Mouse (Mus musculus) adrenal gland, postnatal 0 days (tissue): Measurements from ENCODE around the gene Gpr37l1. TPM values are rescaled to one million over a fixed set of nuclear protein-coding genes. Genes with fewer than 3 reads are reported as not detected.

Source experiments
- polyA plus RNA-seq: library from polyadenylated mRNA; unstranded; fragments of >200 nt; fragmentation: Nextera tagmentation; extraction: Ambion mirVana; gene quantifications from 2 replicates; pipeline ENCODE4 v1.2.1, GENCODE M21; 2015

The Gpr37l1 gene
- polyA plus RNA-seq = 0.91 and 1.8 TPM in 2 replicates

DNA sequence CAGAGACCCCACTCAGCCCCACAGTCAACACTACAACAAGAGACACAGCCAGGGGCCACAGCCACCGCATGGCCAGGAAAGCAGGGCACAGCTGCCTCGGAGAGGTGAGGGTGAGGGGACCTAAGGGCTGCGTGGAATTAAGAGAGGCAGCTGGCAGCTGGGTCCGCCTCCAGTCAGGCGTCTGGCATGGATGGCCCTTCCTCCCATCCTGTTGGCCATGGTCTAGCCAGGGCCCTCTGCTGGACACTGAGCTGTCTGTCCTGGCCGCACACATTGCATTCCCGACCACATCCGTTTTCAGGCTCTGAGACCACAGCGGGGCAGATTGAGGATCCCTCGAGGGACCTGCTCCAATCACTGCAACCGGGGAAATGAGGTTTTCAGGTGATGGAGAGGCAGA, at the start of gene Gpr37l1:
Gpr37l1 (minus strand) TSS at position 247 of the 400 bp plus-strand sequence.

GRCm38 (mm10) chr1:135146077-135146945, 21.2 kb downstream of the Gpr37l1 start, which contains the start of gene Arl8a:
Arl8a (plus strand) TSS chr1:135146824.

DNA sequence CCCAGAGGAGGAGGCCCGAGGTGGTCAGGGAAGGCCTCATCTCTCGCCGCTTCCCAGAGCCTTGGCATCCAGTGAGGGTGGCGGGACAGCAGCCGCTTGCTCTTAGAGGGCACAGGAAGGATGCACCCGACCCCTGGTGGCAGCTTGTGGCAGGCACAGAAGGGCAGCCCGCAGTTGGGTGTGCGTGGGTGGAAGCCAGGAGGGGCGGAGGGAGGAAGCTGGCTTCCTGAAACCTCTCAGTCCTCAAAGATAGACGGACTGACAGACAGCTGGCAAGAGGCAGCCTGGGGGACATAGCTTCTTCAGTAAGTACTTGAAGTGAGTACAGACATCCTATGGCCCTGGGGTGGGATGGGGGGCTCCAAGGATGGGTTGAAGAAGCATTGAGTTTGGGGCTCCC, 35.0 kb downstream of the Gpr37l1 start, which contains the start of gene Ptpn7:
Ptpn7 (plus strand) TSS at position 228 of the 400 bp plus-strand sequence.

Other genes with a start within 250 kb of the Gpr37l1 start
- 4.2 and 5.9 TPM in 2 replicates for gene Ppp1r12b, start 211.7 kb downstream of the Gpr37l1 start, polyA plus RNA-seq
- gene Ube2t, start 205.1 kb downstream of the Gpr37l1 start, polyA plus RNA-seq = 22.9 and 27.6 TPM in 2 replicates
- 0.37 and 0.38 TPM in 2 replicates for gene Lgr6, start 62.4 kb downstream of the Gpr37l1 start, polyA plus RNA-seq
- gene Ptpn7, start 35.0 kb downstream of the Gpr37l1 start, polyA plus RNA-seq = 0.71 and 1.9 TPM in 2 replicates
- gene Arl8a, start 20.9 kb downstream of the Gpr37l1 start, polyA plus RNA-seq = 66.8 and 98.3 TPM in 2 replicates
- gene Elf3, start 90.9 kb upstream of the Gpr37l1 start, polyA plus RNA-seq = 0.55 and 1.1 TPM in 2 replicates
- 31.2 and 47.1 TPM in 2 replicates for gene Rnpep, start 116.4 kb upstream of the Gpr37l1 start, polyA plus RNA-seq
- gene Timm17a, start 146.1 kb upstream of the Gpr37l1 start, polyA plus RNA-seq = 243 and 312 TPM in 2 replicates
- 0.32 and 0.50 TPM in 2 replicates for gene Lmod1, start 157.1 kb upstream of the Gpr37l1 start, polyA plus RNA-seq
- 38.7 and 44.2 TPM in 2 replicates for gene Shisa4, start 207.6 kb upstream of the Gpr37l1 start, polyA plus RNA-seq